Mouse (Mus musculus) kidney, embryonic 16.5 days (tissue): ENCODE results near the gene Pan2. TPM values are rescaled to one million over a fixed set of nuclear protein-coding genes. Genes with fewer than 3 reads are reported as not detected.

Experiments
- ATAC-seq: fragments of 200-750 bp; cut with Nextera tagmentation; 2 replicates; pipeline ENCODE4 v1.8.0; 2017; ENCODE audit warnings: moderate TSS enrichment; ENCODE audit not compliant: low FRiP score, low TSS enrichment
- H3K27ac ChIP-seq: fragments of 300-500 bp; sonication (generic); 2 replicates; pipeline ENCODE4 v1.5.1; 2014; ENCODE audit warnings: low read length
- H3K27me3 ChIP-seq: fragments of 300-500 bp; sonication (generic); 2 replicates; pipeline ENCODE4 v1.6.1; 2014; ENCODE audit warnings: low read length, control low read depth, mixed read lengths; ENCODE audit not compliant: insufficient read depth
- H3K36me3 ChIP-seq: fragments of 300-500 bp; sonication (generic); 2 replicates; pipeline ENCODE4 v1.6.1; 2014; ENCODE audit warnings: low read length, control low read depth, mixed read lengths; ENCODE audit not compliant: insufficient read depth
- H3K4me1 ChIP-seq: fragments of 300-500 bp; sonication (generic); 2 replicates; pipeline ENCODE4 v1.6.1; 2014; ENCODE audit warnings: low read length, control low read depth, mixed read lengths; ENCODE audit not compliant: insufficient read depth
- H3K4me2 ChIP-seq: fragments of 300-500 bp; sonication (generic); replicated peaks from 2 replicates; pipeline ENCODE4 v1.6.1; 2014; ENCODE audit warnings: low read depth, low read length
- H3K4me3 ChIP-seq: fragments of 300-500 bp; sonication (generic); 2 replicates; pipeline ENCODE4 v1.5.1; 2014; ENCODE audit warnings: mild to moderate bottlenecking, low read length
- H3K9ac ChIP-seq: fragments of 300-500 bp; sonication (generic); replicated peaks from 2 replicates; pipeline ENCODE4 v1.6.1; 2014; ENCODE audit warnings: low read length
- H3K9me3 ChIP-seq: fragments of 300-500 bp; sonication (generic); 2 replicates; pipeline ENCODE4 v1.6.1; 2016; ENCODE audit warnings: low read length, control low read depth
- WGBS: fragments of 180-500 bp; shearing (Covaris S2); extraction: QIAGEN DNeasy Blood & Tissue Kit; methylation state at CpG from one replicate; pipeline ENCODE4 v1.1.7; 2014; 5-methylcytosine and 5-hydroxymethylcytosine counted together
- polyA plus RNA-seq: library from polyadenylated mRNA; unstranded; fragments of >200 nt; fragmentation: Nextera tagmentation; extraction: Ambion mirVana; gene quantifications from 2 replicates; pipeline ENCODE4 v1.2.1, GENCODE M21; 2015

The Pan2 gene
- polyA plus RNA-seq, 1 experiment from 2014 or later = 42.0 TPM

DNA sequence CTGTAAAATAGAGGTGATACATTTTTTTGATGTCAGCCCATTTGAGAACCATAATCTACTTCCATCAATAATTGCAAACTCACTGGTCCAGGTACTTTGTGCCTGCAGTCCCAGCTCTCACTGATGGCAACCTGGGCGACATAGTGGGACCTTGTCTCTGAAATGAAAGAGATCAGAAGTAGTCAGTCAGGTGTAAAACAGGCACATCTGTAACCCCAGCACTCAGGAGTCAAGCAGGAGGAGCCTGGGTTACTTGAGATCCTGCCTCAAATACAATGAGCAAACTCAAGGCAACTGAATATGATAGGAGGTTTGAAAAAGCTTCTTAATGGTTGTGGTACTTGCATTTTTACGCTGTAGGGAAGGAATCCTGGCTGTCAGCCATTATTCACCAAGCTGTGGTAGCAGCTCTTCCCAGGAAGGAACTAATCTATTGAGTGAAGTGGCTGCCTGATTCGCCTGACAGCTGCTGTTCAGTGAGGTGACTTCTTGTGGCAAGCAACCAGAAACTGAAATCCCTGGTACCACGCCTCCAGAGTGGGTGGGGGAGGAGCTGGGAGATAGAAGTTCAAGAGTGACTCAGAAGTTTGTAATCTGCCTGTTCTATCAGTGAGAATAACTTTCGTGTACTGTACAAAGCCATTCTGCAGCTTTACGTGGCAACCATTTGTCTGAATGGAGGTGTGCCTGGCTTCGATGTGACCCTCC, 41.6 kb downstream of the Pan2 start:
- H3K27ac ChIP-seq = peak overlapping the region; percentile 80
- H3K9ac ChIP-seq = peak overlapping the region; percentile 12
- peak; percentile 65 for ATAC-seq
- no peaks in the 10 kb centered on the region for H3K36me3 ChIP-seq
- H3K4me1 ChIP-seq = peaks cover 9% of the 10 kb centered on the region
- H3K4me2 ChIP-seq = peak overlapping the region; percentile 23; the same call in 1 of the 2 replicates
- no peaks in the 10 kb centered on the region for H3K27me3 ChIP-seq
- no peaks in the 10 kb centered on the region for H3K9me3 ChIP-seq
- H3K4me3 ChIP-seq = 0 out of 2 replicates have a peak overlapping the region, but pooled peaks have one; percentile 2
- 32% methylated on average over 7 of the region's 7 CpGs for WGBS

DNA sequence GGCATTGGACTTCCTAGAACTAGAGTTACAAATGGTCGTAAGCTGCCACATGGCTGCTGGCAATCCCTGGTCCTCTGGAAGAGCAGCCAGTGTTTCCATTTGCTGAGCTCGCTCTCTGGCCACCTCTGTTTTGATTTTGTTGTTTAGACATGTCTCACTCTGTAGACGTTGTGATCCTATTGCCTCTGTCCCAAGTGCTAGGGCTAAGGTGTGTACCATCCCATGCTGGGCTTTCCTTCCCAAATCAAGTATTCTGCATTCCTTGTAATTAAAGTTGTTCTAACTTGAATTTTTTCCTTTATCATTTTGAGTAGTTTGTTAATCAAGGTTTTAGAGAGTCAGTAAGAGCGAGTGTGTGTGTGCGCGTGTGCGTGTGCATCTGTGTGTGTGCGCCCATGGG, 44.4 kb downstream of the Pan2 start:
- Histone ChIP-seq H3K4me2 (no peak overlapping the region), H3K27ac (no peak overlapping the region), H3K9ac (no peak overlapping the region), H3K4me1 (peaks cover 9% of the 10 kb centered on the region), H3K27me3 (no peaks in the 10 kb centered on the region), H3K4me3 (no peak overlapping the region), H3K9me3 (no peaks in the 10 kb centered on the region), H3K36me3 (peaks cover 24% of the 10 kb centered on the region)
- ATAC-seq = no peak
- 88% methylated on average over 8 of the region's 8 CpGs for WGBS

DNA sequence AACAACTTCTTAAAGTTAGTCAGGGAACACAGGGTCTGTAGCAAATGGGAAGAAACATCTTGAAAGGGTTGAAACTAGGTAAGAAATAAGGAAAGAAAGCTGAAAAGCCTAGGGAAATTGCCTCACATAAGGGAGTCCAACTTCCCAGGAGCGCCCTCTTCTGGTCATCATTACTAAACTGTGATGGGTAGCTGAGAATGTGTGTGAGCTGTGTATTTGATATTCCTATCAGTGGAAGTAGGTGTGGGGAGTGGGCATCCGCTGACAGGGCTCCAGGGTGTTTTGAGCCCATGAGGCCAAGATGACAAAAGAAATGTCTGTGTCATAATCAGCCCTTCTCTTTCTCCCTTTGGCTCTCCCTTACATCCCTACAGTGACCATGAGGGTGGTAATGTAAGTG, 55.7 kb downstream of the Pan2 start:
- Histone ChIP-seq H3K36me3 (peaks cover 64% of the 10 kb centered on the region), H3K9ac (no peak overlapping the region), H3K4me3 (no peak overlapping the region), H3K27me3 (no peaks in the 10 kb centered on the region), H3K9me3 (no peaks in the 10 kb centered on the region), H3K27ac (no peak overlapping the region), H3K4me1 (no peaks in the 10 kb centered on the region), H3K4me2 (no peak overlapping the region)
- 49% methylated on average over 2 of the region's 2 CpGs for WGBS
- ATAC-seq = no peak

DNA sequence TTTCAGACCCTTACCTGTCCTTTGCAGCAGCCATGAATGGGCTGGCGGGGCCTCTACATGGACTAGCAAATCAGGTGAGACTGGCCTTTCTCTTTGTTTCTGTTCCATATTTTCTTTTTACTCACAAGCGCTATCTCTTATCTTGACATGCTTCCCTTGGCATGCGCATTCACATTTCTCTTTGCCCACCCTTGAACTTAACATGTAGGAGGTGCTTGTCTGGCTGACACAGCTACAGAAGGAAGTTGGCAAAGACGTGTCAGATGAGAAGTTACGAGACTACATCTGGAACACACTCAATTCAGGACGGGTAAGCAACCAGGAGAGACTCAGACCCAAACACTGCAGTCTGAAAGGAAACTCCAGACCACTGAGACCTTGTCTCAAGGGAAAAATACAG, 56.1 kb downstream of the Pan2 start:
- 89% methylated on average over 6 of the region's 6 CpGs for WGBS
- peaks cover 59% of the 10 kb centered on the region for H3K36me3 ChIP-seq
- H3K9me3 ChIP-seq = no peaks in the 10 kb centered on the region
- no peak overlapping the region for H3K4me3 ChIP-seq
- H3K4me1 ChIP-seq = no peaks in the 10 kb centered on the region
- no peak overlapping the region for H3K9ac ChIP-seq
- H3K27ac ChIP-seq = no peak overlapping the region
- no peaks in the 10 kb centered on the region for H3K27me3 ChIP-seq
- no peak overlapping the region for H3K4me2 ChIP-seq
- ATAC-seq = no peak

DNA sequence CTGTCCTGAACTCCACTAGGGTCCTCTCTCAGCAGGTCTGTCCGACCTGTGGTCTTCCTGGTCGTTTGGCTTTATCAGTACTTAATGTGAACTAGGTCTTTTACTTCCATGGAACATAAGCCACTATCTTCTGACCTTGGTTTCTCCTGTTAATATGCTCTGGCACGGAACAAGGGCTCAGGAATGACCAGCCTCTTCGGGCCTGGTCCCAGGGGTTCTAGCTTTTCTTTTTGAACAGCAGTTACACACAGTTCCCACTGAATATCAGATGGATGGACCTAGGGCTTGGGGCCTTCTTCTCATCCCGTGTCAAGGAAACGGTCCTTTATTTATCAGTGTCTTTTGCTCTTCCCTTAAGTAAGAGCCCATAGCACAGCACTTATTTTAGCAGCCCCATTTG, 58.7 kb downstream of the Pan2 start:
- Histone ChIP-seq H3K9me3 (no peaks in the 10 kb centered on the region), H3K27ac (no peak overlapping the region), H3K27me3 (no peaks in the 10 kb centered on the region), H3K4me1 (no peaks in the 10 kb centered on the region), H3K36me3 (peaks cover 50% of the 10 kb centered on the region), H3K4me2 (no peak overlapping the region), H3K9ac (no peak overlapping the region), H3K4me3 (no peak overlapping the region)
- ATAC-seq = no peak
- 86% methylated on average over 6 of the region's 6 CpGs for WGBS

DNA sequence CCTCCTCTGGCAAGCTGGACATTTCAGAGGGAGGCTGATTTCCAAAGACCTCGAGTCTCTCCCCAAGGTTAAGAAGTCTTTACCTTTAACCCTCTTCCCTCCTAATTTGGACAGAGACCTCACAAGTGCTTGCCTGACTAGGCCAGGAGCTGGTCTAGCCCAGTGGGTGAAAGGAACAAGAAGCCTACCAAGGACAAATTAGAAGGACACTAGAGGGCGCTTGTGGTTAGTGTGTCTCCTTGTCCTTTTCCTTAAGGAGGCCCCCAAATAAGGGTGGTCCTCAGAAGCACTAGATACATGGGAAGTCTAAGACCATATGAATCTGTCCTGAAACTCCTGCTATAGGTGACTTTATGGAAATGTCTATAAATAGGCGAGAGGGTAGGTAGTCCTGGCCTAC, 59.4 kb downstream of the Pan2 start:
- H3K27me3 ChIP-seq = no peaks in the 10 kb centered on the region
- H3K4me1 ChIP-seq = peaks cover 3% of the 10 kb centered on the region; the same call in 1 of the 2 replicates
- ATAC-seq = peak; percentile 62
- WGBS = 49% methylated on average over 3 of the region's 3 CpGs
- H3K4me2 ChIP-seq = no peak overlapping the region
- H3K9me3 ChIP-seq = no peaks in the 10 kb centered on the region
- no peak overlapping the region for H3K9ac ChIP-seq
- H3K4me3 ChIP-seq = no peak overlapping the region
- H3K27ac ChIP-seq = no peak overlapping the region
- H3K36me3 ChIP-seq = peaks cover 50% of the 10 kb centered on the region

DNA sequence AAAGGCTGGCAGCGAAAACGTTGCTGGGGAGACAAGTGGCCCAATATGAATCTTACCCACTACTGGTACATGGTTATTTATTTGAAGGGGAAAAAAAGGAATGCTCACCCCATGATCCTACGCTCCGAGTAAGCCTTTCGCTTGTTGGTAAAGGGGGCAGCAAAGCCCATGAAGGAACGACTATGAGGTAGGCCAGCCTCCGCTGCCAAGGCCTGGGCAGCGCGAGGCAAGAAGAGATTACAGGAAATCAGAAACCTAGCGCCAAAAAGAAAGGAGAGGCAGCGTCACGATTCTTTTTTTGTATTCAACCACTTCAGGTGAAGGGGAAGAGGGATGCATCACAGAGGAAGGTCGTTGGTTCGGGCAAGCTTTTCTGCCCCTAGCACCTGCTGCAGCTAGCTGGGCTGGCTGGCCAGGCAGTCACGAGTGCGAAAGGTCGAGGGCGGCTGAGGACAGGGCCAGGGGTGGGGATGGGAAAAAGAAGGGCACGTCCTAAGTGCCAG, 64.8 kb downstream of the Pan2 start:
- 16% methylated on average over 19 of the region's 19 CpGs for WGBS
- Histone ChIP-seq H3K9me3 (no peaks in the 10 kb centered on the region), H3K27me3 (no peaks in the 10 kb centered on the region), H3K4me3 (peak overlapping the region; percentile 64), H3K27ac (peak overlapping the region; percentile 88), H3K36me3 (peaks cover 14% of the 10 kb centered on the region), H3K4me2 (peak overlapping the region; percentile 68), H3K4me1 (peaks cover 8% of the 10 kb centered on the region), H3K9ac (peak overlapping the region; percentile 72)
- no peak for ATAC-seq

DNA sequence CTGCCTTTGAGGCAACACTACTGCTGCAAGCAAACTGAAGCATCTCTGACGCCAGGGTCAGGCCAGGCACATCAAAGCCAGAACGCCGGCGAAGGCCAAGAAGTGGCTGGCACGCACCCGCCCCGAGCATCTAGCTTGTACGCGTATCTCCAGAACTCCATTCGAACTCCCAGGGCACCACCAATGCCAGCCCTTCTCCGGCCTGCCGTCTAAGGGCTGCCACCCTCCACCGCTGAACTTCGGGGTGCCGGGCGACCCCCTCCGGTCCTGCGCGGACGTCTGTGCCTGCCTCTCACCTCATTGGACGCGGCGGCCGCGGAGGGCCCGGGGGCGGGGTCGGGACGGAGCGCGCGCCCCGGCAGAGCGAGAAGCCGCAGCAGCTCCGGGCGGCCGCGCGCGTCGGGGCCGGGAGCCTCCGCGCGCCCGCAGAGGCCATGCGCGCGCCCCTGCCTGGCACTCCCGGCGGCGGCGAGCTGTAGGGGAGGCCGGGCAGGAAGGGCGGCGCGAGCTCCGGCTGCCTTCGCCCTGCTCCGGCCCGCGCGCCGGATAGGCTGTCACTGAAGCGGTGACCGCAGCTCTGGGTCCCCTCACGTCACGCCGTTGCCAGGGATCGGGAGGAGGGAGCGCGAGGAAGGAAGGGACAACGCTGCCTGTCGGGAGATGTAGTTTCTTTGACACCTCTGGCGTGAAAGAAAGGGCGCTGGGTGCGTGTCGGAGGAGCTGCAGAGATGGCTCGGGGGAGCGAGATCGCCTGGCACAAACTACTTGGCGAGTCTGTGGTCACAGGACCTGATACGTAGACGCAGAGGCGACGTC, 65.5 kb downstream of the Pan2 start, which contains the start of gene Coq10a:
TSS of gene Coq10a (minus strand) at position 596 of the 816 bp plus-strand sequence.
- H3K36me3 ChIP-seq = peaks cover 7% of the 10 kb centered on the region; the same call in 1 of the 2 replicates
- no peaks in the 10 kb centered on the region for H3K9me3 ChIP-seq
- no peaks in the 10 kb centered on the region for H3K27me3 ChIP-seq
- peak within 1 kb of the TSS; percentile 64 for H3K4me3 ChIP-seq
- peak within 1 kb of the TSS; percentile 72 for H3K9ac ChIP-seq
- ATAC-seq = peak; percentile 98
- H3K4me2 ChIP-seq = peak within 1 kb of the TSS; percentile 68
- H3K27ac ChIP-seq = peak within 1 kb of the TSS; percentile 88
- peaks cover 8% of the 10 kb centered on the region for H3K4me1 ChIP-seq
- under 1% methylated on average over 87 of the region's 87 CpGs for WGBS

DNA sequence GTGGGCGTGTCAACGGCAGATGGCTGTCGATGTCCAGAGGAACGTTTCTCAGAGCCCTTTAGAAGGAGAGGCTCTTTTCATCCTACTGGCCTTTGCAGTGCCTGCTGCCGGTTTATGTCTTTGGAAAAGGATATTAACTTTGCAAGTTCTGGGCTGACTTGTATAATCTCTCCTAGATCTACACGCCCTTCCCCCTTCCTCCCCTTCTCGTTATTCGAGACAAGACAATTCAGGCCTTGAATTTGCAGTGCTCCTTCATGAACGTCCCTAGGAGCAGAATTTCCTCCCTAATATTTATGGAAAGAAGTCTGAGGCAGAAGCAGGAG, 66.0 kb downstream of the Pan2 start:
- ATAC-seq = no peak
- H3K9me3 ChIP-seq = 0 out of 2 replicates have a peak, but pooled peaks cover 2% of the 10 kb centered on the region
- H3K4me3 ChIP-seq = peak overlapping the region; percentile 64
- peak overlapping the region; percentile 68 for H3K4me2 ChIP-seq
- no peaks in the 10 kb centered on the region for H3K27me3 ChIP-seq
- peaks cover 5% of the 10 kb centered on the region; the same call in 1 of the 2 replicates for H3K36me3 ChIP-seq
- 5% methylated on average over 9 of the region's 9 CpGs for WGBS
- H3K27ac ChIP-seq = peak overlapping the region; percentile 88
- peak overlapping the region; percentile 72 for H3K9ac ChIP-seq
- peaks cover 8% of the 10 kb centered on the region for H3K4me1 ChIP-seq
